Comparison of ENCODE assay signal across 8 mouse cellular contexts in the genomic region with DNA sequence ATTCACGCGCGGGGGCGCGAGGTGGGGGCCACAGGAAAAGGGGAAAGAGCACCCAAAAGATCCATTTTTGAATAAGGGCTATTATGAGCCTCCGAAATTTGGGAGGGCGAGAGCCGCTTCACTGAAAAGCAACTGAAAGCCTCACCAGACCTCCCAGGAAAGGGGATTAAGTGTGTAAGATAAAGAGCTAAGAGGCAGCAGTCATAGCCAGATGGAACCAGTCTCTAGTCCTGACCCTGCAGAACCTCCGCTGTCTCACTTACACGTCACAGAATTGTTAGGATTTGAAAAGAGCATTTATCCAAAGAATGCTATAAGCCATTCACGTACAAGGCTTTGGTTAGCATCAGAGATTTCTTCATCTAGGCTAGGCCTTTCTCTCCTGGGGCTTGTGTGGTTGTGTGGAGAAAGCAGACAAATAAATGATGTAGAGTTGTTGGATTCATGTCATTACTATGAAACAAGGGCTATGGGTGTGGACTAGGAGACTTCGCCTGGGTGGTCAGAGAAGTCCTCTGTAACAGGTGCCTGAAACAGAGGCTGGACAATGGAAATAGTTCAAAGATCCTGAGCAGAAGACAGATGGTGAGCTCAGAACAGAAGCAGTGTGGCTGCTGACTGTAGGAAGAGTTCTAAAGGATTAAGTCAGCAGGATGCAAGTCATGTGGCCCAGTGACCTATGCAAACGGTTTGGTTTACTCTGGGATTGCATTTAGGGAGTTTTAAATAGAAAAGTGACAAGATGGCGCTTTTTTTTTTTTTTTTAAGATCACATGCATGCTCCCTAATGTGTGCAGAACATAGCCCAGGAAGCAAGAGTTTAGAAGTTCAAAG. TPM values are rescaled to one million over a fixed set of nuclear protein-coding genes. Genes with fewer than 3 reads are reported as not detected.
DNase-seq lines count a peak whose midpoint lies in the region; ATAC-seq and TF ChIP-seq lines count a peak whose summit lies in the region.

No protein-coding gene starts in this region.

- H3K27ac ChIP-seq in lung, postnatal 0 days (ENCODE audit: low read length): peak overlapping the region; percentile 94
- H3K27ac ChIP-seq in hindbrain, postnatal 0 days: peak overlapping the region; percentile 98
- H3K27ac ChIP-seq in neural tube, embryonic 12.5 days: peak overlapping the region; percentile 95

- no peaks in the 10 kb centered on the region for H3K9me3 ChIP-seq in lung, postnatal 0 days (ENCODE audit: low read length)
- H3K9me3 ChIP-seq in hindbrain, postnatal 0 days (ENCODE audit: low read length): no peaks in the 10 kb centered on the region
- no peaks in the 10 kb centered on the region for H3K9me3 ChIP-seq in neural tube, embryonic 12.5 days

- H3K4me2 ChIP-seq in lung, postnatal 0 days (replicated peaks; ENCODE audit: low read depth, low read length): peak overlapping the region; percentile 87
- H3K4me2 ChIP-seq in hindbrain, postnatal 0 days (ENCODE audit: low read depth, low read length): peak overlapping the region; percentile 69
- peak overlapping the region; percentile 92 for H3K4me2 ChIP-seq in neural tube, embryonic 12.5 days (replicated peaks)

- ATAC-seq in lung, postnatal 0 days: no peak
- ATAC-seq in hindbrain, postnatal 0 days: peak; percentile 41
- peak; percentile 23; the same call in 1 of the 2 replicates for ATAC-seq in neural tube, embryonic 12.5 days (ENCODE audit: low FRiP score, low read depth)

- 19% methylated on average over 14 of the region's 14 CpGs for whole genome bisulfite sequencing in lung, postnatal 0 days
- WGBS in hindbrain, postnatal 0 days: 9% methylated on average over 14 of the region's 14 CpGs
- 19% methylated on average over 14 of the region's 14 CpGs for WGBS in neural tube, embryonic 12.5 days

- no peaks in the 10 kb centered on the region for H3K36me3 ChIP-seq in lung, postnatal 0 days (ENCODE audit: insufficient read depth, low read length)
- H3K36me3 ChIP-seq in hindbrain, postnatal 0 days (ENCODE audit: insufficient read depth, low read length): no peaks in the 10 kb centered on the region
- H3K36me3 ChIP-seq in neural tube, embryonic 12.5 days: no peaks in the 10 kb centered on the region

- peak overlapping the region; percentile 90 for H3K9ac ChIP-seq in lung, postnatal 0 days (replicated peaks; ENCODE audit: low read depth)
- H3K9ac ChIP-seq in hindbrain, postnatal 0 days (replicated peaks; ENCODE audit: low read length): peak overlapping the region; percentile 96
- peak overlapping the region; percentile 90 for H3K9ac ChIP-seq in neural tube, embryonic 12.5 days

- TF ChIP-seq CTCF in lung, postnatal 0 days (IDR thresholded peaks at IDR 0.05): no peak
- no peak for TF ChIP-seq CTCF in hindbrain, postnatal 0 days (IDR thresholded peaks at IDR 0.05; ENCODE audit: low read depth)

- TF ChIP-seq EP300 in lung, postnatal 0 days (IDR thresholded peaks at IDR 0.05): no peak

- peaks cover 3% of the 10 kb centered on the region; the same call in 1 of the 2 replicates for H3K4me1 ChIP-seq in lung, postnatal 0 days (ENCODE audit: insufficient read depth, low read depth, low read length)
- H3K4me1 ChIP-seq in hindbrain, postnatal 0 days (ENCODE audit: insufficient read depth, low read length): peaks cover 9% of the 10 kb centered on the region
- peaks cover 28% of the 10 kb centered on the region for H3K4me1 ChIP-seq in neural tube, embryonic 12.5 days

- H3K27me3 ChIP-seq in lung, postnatal 0 days (replicated peaks; ENCODE audit: insufficient read depth, low read length): no peaks in the 10 kb centered on the region
- no peaks in the 10 kb centered on the region for H3K27me3 ChIP-seq in hindbrain, postnatal 0 days (ENCODE audit: insufficient read depth, low read length)
- no peaks in the 10 kb centered on the region for H3K27me3 ChIP-seq in neural tube, embryonic 12.5 days (replicated peaks)

- peak; percentile 48 for DNase-seq in cerebellum, adult 9-10 months
- DNase-seq in cerebellum, adult 8-10 months: no peak
- peak; percentile 66 for DNase-seq in lung, postnatal 0 days (ENCODE audit: low spot score)
- DNase-seq in lung, postnatal 14 days: no peak
- peak; percentile 18 for DNase-seq in hindbrain, postnatal 0 days (ENCODE audit: low spot score)
- no peak for DNase-seq in spleen, postnatal 14 days (ENCODE audit: low spot score in 2 of 2)
- no peak for DNase-seq in urinary bladder, postnatal 25 days (ENCODE audit: low spot score)

- peak overlapping the region; percentile 98 for H3K4me3 ChIP-seq in lung, postnatal 0 days (ENCODE audit: low read depth, low read length)
- H3K4me3 ChIP-seq in hindbrain, postnatal 0 days (ENCODE audit: low read length): peak overlapping the region; percentile 93
- H3K4me3 ChIP-seq in neural tube, embryonic 12.5 days: peak overlapping the region; percentile 98

RNA-seq across cellular contexts. Expression of a gene that starts 0.7 kb away (rescaled TPM):
- polyA plus RNA-seq in lung, postnatal 0 days (2015; fragmentation: Nextera tagmentation; extraction: Ambion mirVana): 9.2 and 10.8 TPM in 2 replicates
- 163 and 171 TPM in 2 replicates for total RNA-seq in hindbrain, postnatal 0 days (2014; rRNA removed)
- polyA plus RNA-seq in hindbrain, postnatal 0 days (2015; fragmentation: Nextera tagmentation; extraction: Ambion mirVana): 29.1 and 33.2 TPM in 2 replicates
- 49.9 and 52.8 TPM in 2 replicates for polyA plus RNA-seq in neural tube, embryonic 12.5 days (2016; fragmentation: Nextera tagmentation; extraction: Ambion mirVana)

RNA-seq across cellular contexts. Expression of a gene that starts 26.2 kb away (rescaled TPM):
- 19.1 and 20.3 TPM in 2 replicates for polyA plus RNA-seq in lung, postnatal 0 days (2015; fragmentation: Nextera tagmentation; extraction: Ambion mirVana)
- 31.7 and 41.6 TPM in 2 replicates for total RNA-seq in hindbrain, postnatal 0 days (2014; rRNA removed)
- 9.5 and 10.4 TPM in 2 replicates for polyA plus RNA-seq in hindbrain, postnatal 0 days (2015; fragmentation: Nextera tagmentation; extraction: Ambion mirVana)
- polyA plus RNA-seq in neural tube, embryonic 12.5 days (2016; fragmentation: Nextera tagmentation; extraction: Ambion mirVana): 7.8 and 9.7 TPM in 2 replicates

RNA-seq across cellular contexts. Expression of a gene that starts 45.4 kb away (rescaled TPM):
- 19.7 and 20.6 TPM in 2 replicates for polyA plus RNA-seq in lung, postnatal 0 days (2015; fragmentation: Nextera tagmentation; extraction: Ambion mirVana)
- 1.7 and 3.1 TPM in 2 replicates for total RNA-seq in hindbrain, postnatal 0 days (2014; rRNA removed)
- 20.5 and 22.4 TPM in 2 replicates for polyA plus RNA-seq in hindbrain, postnatal 0 days (2015; fragmentation: Nextera tagmentation; extraction: Ambion mirVana)
- polyA plus RNA-seq in neural tube, embryonic 12.5 days (2016; fragmentation: Nextera tagmentation; extraction: Ambion mirVana): 2.0 and 3.5 TPM in 2 replicates

Comparison
In these comparisons a context has a peak if more than half of its experiments do, and no peak if none do; other contexts are left out.
1. DNase-seq: peak in cerebellum, adult 9-10 months (single experiment), lung, postnatal 0 days (single experiment) and hindbrain, postnatal 0 days (single experiment); none in cerebellum, adult 8-10 months (single experiment), lung, postnatal 14 days (single experiment), spleen, postnatal 14 days (0 of 2) and urinary bladder, postnatal 25 days (single experiment).
2. Peak in every context shown above with its lines, with median percentiles within 50 percentile points of each other: H3K27ac ChIP-seq, H3K4me2 ChIP-seq, H3K4me3 ChIP-seq and H3K9ac ChIP-seq.